Mouse (Mus musculus) ES-E14 (cell line): ENCODE measurements around the gene Qpctl. TPM values are rescaled to one million over a fixed set of nuclear protein-coding genes. Genes with fewer than 3 reads are reported as not detected.

Experiments used
- DNase-seq: peaks from one replicate; pipeline ENCODE4 v3.0.0-alpha.2; 2013; ENCODE audit warnings: low read depth, low spot score
- H3K27ac ChIP-seq: 2 replicates; pipeline ENCODE4 v1.5.1; 2012; ENCODE audit warnings: low read depth, mild to moderate bottlenecking, low read length, moderate library complexity, mixed read lengths; ENCODE audit not compliant: poor library complexity, insufficient read depth, severe bottlenecking
- H3K36me3 ChIP-seq: 2 replicates; pipeline ENCODE4 v1.6.1; 2012; ENCODE audit warnings: mild to moderate bottlenecking, low read length, moderate library complexity, mixed read lengths; ENCODE audit not compliant: control insufficient read depth, poor library complexity, insufficient read depth, severe bottlenecking
- H3K4me1 ChIP-seq, 2 experiments: fragments of 150-350 bp in 1 of 2; sonication (generic) in 1 of 2; 2 replicates each; pipeline ENCODE4 v1.6.1; 2012; ENCODE audit warnings: low read length in 2 of 2, mild to moderate bottlenecking in 1 of 2, mixed read lengths in 1 of 2; ENCODE audit not compliant: control insufficient read depth in 2 of 2, insufficient read depth in 2 of 2, poor library complexity in 1 of 2
- H3K4me3 ChIP-seq, 2 experiments: fragments of 150-350 bp in 1 of 2; sonication (generic) in 1 of 2; 2 replicates each; pipeline ENCODE4 v1.5.1; 2012; ENCODE audit warnings: low read length in 2 of 2, low read depth in 1 of 2, mild to moderate bottlenecking in 1 of 2, mixed read lengths in 1 of 2; ENCODE audit not compliant: insufficient read depth in 1 of 2, poor library complexity in 1 of 2, severe bottlenecking in 1 of 2
- H3K9ac ChIP-seq: 2 replicates; pipeline ENCODE4 v1.6.1; 2012; ENCODE audit warnings: low read depth, mild to moderate bottlenecking, low read length, mixed read lengths; ENCODE audit not compliant: poor library complexity, insufficient read depth, severe bottlenecking
- H3K9me3 ChIP-seq: fragments of 150-350 bp; sonication (generic); 2 replicates; pipeline ENCODE4 v1.6.1; 2012; ENCODE audit warnings: low read depth, mild to moderate bottlenecking, low read length; ENCODE audit not compliant: control insufficient read depth, insufficient read depth
- CHD2 ChIP-seq: IDR thresholded peaks from 2 replicates; pipeline ENCODE4 v1.6.1; 2014; ENCODE audit warnings: mild to moderate bottlenecking, low read depth, low read length, inconsistent platforms
- HCFC1 ChIP-seq: IDR thresholded peaks from 2 replicates; pipeline ENCODE4 v1.6.1; 2012; ENCODE audit warnings: low read length, inconsistent platforms, borderline replicate concordance; ENCODE audit not compliant: insufficient read depth
- MAFK ChIP-seq: IDR thresholded peaks from 2 replicates; pipeline ENCODE4 v1.6.1; 2014; ENCODE audit warnings: mild to moderate bottlenecking, low read depth, low read length, inconsistent platforms; ENCODE audit not compliant: insufficient read depth
- ZC3H11A ChIP-seq: IDR thresholded peaks from 2 replicates; pipeline ENCODE4 v1.6.1; 2012; ENCODE audit warnings: low read depth, mild to moderate bottlenecking, inconsistent platforms, low read length, borderline replicate concordance
- ZNF384 ChIP-seq: IDR thresholded peaks from 2 replicates; pipeline ENCODE4 v1.6.1; 2012; ENCODE audit warnings: low read depth, low read length, inconsistent platforms
- in situ Hi-C, 2 experiments: fragments of 600-800 bp; cut with MboI; formaldehyde crosslinking; loops; one replicate each; pipeline ENCODE4 v1.15.1; 2025; ENCODE audit warnings: low sequenced_read_pairs in 2 of 2, inconsistent platforms in 1 of 2; ENCODE audit not compliant: unreplicated experiment in 2 of 2
- total RNA-seq: library from RNA; depleted of rRNA; stranded (reverse); fragments of 300-350 nt; gene quantifications from 2 replicates; pipeline ENCODE4 v1.2.3, GENCODE M21; 2012

Qpctl gene
- total RNA-seq, 1 experiment, result 8.1 TPM

DNA sequence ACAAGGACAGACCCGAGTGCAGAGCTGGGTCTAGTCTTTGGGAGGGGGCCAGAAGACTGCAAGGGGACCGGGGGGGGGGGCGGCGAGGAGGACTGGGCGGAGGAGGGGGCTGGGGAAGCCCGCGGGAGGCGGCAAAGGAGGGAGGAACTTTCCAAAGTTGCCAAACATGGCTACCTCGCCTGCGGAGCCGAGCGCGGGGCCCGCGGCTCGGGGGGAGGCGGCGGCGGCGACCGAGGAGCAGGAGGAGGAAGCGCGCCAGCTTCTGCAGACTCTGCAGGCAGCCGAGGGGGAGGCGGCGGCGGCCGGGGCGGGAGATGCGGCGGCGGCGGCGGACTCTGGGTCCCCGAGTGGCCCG, 54.6 kb downstream of the Qpctl start, which contains the start of gene Six5:
Gene Six5, plus strand, starts transcription at position 124 of the 355 bp plus-strand sequence.
- Histone ChIP-seq H3K4me3 (peak within 1 kb of the TSS; percentile 72 to 74), H3K36me3 (no peaks in the 10 kb centered on the region), H3K9ac (peak within 1 kb of the TSS; percentile 64), H3K27ac (peak within 1 kb of the TSS; percentile 27; the same call in 1 of the 2 replicates), H3K4me1 (peaks cover 2 to 14% of the 10 kb centered on the region in 2 experiments; a peak in 2 of 4 replicates), H3K9me3 (no peaks in the 10 kb centered on the region)
- DNase-seq, result no peak
- in situ Hi-C loops, result no loop called here
- TF ChIP-seq ZC3H11A (no peak), ZNF384 (no peak), MAFK (no peak), HCFC1 (no peak), CHD2 (no peak)

DNA sequence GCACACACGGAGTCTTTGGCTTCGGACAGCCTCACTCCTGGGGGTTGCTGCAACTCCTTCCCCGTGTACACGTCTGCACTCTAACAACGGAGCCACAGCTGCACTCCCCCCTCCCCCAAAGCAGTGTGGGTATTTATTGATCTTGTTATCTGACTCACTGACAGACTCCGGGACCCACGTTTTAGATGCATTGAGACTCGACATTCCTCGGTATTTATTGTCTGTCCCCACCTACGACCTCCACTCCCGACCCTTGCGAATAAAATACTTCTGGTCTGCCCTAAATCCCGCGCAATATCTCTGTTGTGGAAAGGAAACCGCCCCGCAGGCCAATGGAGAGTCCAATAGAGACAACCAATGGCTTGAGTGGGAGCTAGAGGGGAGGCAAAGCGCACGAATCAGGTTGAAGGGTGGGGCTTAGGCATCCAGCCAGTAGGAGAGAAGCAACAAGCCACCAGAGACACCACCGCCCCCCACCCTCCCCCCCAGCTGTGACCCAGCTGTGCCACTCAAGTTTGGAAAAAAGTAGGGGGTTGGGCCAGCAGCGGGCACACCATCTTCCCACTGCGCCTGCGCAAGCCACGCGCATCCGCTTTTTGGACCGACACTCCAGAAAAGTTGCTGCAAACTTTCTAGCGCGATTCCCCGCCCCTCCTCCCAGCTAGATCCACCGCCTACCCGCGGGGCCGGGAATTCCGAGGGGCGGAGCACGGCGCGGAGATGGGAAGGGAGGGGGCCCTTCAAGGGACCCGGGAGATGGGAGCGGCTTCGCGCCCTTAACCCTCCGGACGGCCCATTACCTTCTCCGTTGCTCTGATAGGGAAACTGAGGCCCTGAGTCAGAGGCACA, 55.3 kb downstream of the Qpctl start:
- no peaks in the 10 kb centered on the region for H3K9me3 ChIP-seq
- peak; percentile 97 for DNase-seq
- peaks cover 3% of the 10 kb centered on the region; the same call in 1 of the 2 replicates for H3K36me3 ChIP-seq
- TF ChIP-seq HCFC1 (peak; percentile 25; the same call in 1 of the 2 replicates), ZC3H11A (no peak), ZNF384 (peak; percentile 40; the same call in 1 of the 2 replicates), CHD2 (peak; percentile 9; the same call in 1 of the 2 replicates), MAFK (no peak)
- peaks cover 2 to 14% of the 10 kb centered on the region in 2 experiments; a peak in 2 of 4 replicates for H3K4me1 ChIP-seq
- peak overlapping the region; percentile 72 to 74 for H3K4me3 ChIP-seq
- in situ Hi-C loops, result no loop called here
- peak overlapping the region; percentile 64 for H3K9ac ChIP-seq
- H3K27ac ChIP-seq, result peak overlapping the region; percentile 27; the same call in 1 of the 2 replicates

DNA sequence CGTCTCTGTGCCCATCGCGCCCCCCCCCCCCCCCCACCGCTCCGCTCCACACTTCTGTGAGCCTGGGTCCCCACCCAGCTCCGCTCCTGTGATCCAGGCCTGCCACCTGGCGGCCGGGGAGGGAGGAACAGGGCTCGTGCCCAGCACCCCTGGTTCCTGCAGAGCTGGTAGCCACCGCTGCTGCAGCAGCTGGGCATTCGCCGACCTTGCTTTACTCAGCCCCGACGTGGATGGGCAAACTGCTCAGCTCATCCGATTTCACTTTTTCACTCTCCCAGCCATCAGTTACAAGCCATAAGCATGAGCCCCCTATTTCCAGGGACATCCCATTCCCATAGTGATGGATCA, 55.9 kb downstream of the Qpctl start:
- in situ Hi-C loops, result no loop called here
- peaks cover 2 to 14% of the 10 kb centered on the region in 2 experiments; a peak in 2 of 4 replicates for H3K4me1 ChIP-seq
- H3K4me3 ChIP-seq, result peak overlapping the region; percentile 53 to 68
- peaks cover 3% of the 10 kb centered on the region; the same call in 1 of the 2 replicates for H3K36me3 ChIP-seq
- H3K27ac ChIP-seq, result no peak overlapping the region
- H3K9me3 ChIP-seq, result no peaks in the 10 kb centered on the region
- no peak for TF ChIP-seq MAFK
- peak; percentile 42; the same call in 1 of the 2 replicates for TF ChIP-seq HCFC1
- peak; percentile 63 for DNase-seq
- peak overlapping the region; percentile 19; the same call in 1 of the 2 replicates for H3K9ac ChIP-seq

DNA sequence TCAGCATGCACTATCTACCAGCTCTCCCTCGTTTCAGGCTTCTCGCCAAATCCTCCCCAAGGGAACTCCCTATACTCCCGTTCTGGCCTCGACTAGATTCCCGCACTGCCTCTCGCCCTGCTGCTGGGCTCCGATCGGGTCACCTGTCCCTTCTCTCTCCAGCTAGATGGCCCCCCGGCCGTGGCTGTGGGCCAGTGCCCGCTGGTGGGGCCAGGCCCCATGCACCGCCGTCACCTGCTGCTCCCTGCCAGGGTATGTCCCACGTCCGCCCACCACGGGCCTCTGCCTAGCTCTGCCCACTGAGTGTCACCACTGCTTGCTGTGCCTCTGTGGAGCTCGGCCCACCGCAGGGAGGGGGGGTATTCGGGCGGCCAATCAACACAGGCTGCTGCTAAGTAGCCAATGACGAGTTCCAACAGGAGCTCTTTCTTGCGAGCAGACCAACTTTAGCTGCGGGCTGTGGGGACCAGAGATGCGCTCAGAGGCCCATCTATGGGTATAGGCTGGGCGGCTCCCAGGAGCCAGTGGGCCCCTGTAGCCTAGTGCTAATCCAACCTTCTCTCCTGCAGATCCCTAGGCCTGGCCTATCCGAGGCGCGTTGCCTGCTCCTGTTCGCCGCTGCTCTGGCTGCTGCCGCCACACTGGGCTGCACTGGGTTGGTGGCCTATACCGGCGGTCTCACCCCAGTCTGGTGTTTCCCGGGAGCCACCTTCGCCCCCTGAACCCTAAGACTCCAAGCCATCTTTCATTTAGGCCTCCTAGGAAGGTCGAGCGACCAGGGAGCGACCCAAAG, 56.5 kb downstream of the Qpctl start:
- Histone ChIP-seq H3K27ac (no peak overlapping the region), H3K9ac (peak overlapping the region; percentile 48; the same call in 1 of the 2 replicates), H3K4me3 (peak overlapping the region; percentile 33 to 68), H3K36me3 (peaks cover 8% of the 10 kb centered on the region; the same call in 1 of the 2 replicates), H3K4me1 (peaks cover 2 to 14% of the 10 kb centered on the region in 2 experiments; a peak in 2 of 4 replicates), H3K9me3 (no peaks in the 10 kb centered on the region)
- in situ Hi-C loops, result no loop called here
- no peak for TF ChIP-seq HCFC1
- no peak for TF ChIP-seq ZNF384
- no peak for TF ChIP-seq CHD2
- no peak for TF ChIP-seq MAFK
- TF ChIP-seq ZC3H11A, result no peak
- DNase-seq, result no peak
